Mouse (Mus musculus): Measurements from ENCODE around the gene Sipa1l2. TPM values are rescaled to one million over a fixed set of nuclear protein-coding genes. Genes with fewer than 3 reads are reported as not detected.

Sipa1l2 gene
- 10 to 100 TPM; 29.1 to 36.5 TPM for total RNA-seq (2021)
- long read RNA-seq, experiment 1, partial matches to known transcripts, result 10 of 15 reads
- long read RNA-seq, experiment 1, other reads (novel, unspliced or antisense), result 5 of 15 reads
- long read RNA-seq, experiment 2, full-length matches to known transcripts, result 8 of 23 reads
- long read RNA-seq, experiment 2, partial matches to known transcripts, result 11 of 23 reads
- long read RNA-seq, experiment 2, other reads (novel, unspliced or antisense), result 4 of 23 reads

DNA sequence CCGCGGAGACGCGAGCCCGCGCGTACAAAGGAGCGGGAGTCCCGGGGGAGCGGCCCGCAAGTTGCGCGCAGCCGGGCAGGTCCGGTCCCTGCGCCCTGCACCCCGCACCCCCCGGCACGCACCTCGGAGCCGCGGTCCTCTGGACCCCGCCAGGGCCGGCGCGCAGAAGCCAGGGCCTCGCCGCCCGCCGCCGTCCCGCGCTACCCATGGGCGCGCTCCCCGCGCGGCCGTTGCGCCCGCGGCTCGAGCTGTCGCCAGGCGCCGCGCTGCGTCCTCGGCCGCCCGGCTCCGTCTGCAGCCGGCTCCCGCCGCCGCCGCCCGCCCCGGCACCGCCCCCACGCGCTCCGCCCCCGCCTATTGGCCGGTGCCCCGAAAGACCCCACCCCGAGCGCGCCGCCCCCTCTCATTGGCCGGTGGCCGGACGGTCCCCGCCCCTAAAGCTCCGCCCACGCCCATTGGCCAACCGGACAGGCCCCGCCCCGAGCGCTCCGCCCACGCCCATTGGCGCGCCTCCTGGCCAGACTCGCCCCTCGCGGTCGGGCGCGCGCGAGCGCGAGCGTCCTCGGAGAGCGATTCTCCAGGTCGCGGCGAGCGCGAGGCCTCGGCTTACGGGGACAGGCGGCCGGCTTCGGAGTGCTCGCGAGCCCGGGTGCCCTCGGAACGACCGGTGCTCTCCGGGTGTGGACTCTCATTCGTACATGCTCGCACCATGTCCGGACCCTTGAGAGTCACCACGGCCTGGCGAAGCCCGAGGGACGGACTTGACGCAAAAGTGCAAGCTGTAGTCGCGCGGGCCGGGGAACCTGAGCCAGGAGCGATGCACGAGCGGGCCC is at the start of gene Sipa1l2:
Gene Sipa1l2, minus strand, starts transcription at position 276 of the 833 bp plus-strand sequence.
- peak; percentile 100 for DNase-seq

DNA sequence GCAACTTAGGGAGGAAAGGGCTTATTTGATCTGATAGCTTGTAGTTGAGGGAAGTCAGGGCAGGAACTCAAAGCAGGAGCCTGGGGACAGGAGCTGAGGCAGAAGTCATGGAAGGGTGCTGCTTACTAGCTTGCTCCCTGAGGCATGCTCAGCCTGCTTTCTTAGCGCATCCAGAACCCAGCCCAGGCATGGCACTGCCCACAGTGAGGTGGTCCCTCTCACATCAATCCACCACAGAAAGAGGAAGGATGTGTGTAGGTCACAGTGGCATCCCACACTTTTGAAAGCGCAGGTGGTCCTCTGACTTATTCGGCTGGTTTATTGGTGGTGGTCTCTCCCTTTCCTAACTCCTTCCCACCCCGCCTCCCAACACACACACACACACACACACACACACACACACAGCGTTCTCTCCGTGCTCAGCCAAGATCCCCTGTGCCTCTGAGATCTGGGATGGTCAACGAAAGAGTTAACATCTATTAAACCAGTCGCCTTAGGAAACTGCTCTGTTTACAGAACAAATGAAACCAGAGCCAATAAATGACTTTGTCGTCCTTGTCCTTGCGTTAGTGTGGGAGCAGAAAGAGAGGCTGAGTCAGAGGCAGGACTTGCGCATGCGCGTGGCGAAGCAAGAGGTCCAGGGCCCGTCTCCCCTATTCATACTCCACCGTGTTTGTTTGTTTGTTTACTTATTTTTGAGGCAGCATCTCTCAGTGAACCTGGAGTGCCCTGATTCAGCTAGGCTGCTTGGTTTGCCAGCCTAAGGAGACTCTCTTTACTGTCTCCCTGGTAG is 49.1 kb upstream of the Sipa1l2 start:
- DNase-seq, result peak; percentile 82

DNA sequence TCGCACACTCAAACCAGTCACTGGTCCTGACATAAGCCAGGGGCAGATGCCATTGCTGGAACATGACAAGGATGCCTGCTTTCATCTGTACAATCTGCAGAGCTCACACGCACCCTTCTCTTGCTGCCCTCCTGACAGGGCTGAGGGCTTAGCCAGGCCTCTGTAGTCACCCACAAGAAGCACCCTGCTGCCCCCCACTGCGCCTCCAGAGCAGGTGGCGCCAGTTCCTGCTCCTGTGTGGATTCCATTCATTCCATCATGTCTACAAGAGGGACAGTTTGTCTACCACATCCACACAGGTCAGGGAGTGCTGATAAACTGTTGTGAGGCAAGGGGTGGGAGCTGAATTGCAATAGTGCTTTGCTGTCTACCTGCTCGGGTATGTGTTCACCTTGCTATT is 47.3 kb upstream of the Sipa1l2 start:
- no peak for DNase-seq

DNA sequence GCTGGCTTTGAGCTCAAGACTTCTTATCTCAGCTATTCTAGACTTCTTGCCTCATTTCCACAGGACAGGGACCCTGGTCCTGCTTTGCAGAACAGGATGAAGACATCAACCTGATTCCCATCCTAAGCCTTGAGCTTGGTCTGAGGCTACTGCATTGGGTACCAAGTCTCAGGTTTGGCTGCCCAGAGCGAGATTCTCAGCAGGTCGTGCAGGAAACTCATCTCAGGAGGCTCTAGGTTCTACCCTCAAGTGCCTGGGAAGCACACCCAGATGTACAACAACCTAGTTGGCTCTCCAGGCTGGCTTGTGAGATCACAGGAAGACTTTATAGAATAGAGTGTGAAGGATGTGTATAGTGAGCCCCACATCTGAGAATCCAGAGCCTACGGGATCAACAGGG is 46.4 kb upstream of the Sipa1l2 start:
- no peak for DNase-seq

DNA sequence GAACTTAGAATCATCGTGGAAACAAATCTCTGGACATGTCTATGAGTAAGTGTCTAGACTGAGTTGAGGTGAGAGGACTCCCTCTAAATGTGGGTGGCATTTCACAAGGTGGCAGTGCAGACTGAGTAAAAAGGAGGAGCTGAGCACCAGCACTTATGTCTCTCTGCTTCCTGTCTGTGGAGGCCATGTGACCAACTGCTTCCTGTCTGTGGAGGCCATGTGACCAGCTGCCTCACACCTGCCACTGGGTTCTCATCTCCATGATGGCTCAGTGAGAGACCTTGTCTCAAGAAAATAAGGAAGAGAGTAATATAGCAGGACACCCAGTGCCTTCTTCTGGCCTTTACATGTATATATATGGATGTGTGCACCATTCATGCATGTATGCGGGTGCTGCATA is 43.9 kb upstream of the Sipa1l2 start:
- DNase-seq, result no peak

DNA sequence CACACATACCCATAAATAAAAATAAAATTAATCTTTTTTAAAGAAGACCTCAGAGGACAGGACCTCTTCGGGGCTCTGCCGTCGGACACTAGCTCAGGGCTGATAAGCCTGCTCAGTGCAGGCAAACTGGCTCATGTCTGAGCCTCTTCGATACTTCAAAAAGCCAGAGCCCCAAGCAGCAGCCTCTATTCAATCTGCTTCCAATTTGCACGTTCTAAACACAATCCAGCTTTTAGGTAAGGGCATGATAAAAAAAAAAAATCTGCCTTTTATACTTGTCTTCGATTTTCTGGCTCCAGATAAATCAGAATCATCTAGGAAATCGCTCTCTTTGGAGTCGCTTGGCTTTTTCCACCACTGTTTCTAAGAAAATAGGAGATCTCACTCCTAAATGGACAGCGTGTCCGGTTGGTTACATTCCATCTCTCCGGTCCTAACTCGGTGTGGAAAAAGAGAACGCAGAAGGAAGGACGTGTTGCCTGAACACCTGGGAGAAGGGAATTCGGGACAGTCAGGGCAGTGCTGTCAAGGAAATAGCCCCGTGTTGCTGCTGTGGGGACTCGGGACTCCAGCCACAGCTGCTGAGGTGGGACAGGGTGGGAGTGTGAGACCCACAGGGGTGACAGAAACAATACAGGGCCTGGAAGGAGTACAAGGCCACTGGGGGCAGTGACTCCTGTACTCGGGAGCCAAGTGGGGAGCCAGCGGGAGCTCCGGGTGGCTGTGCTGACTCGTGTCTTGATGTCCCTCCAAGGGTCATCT is 42.4 kb upstream of the Sipa1l2 start:
- DNase-seq, result no peak

DNA sequence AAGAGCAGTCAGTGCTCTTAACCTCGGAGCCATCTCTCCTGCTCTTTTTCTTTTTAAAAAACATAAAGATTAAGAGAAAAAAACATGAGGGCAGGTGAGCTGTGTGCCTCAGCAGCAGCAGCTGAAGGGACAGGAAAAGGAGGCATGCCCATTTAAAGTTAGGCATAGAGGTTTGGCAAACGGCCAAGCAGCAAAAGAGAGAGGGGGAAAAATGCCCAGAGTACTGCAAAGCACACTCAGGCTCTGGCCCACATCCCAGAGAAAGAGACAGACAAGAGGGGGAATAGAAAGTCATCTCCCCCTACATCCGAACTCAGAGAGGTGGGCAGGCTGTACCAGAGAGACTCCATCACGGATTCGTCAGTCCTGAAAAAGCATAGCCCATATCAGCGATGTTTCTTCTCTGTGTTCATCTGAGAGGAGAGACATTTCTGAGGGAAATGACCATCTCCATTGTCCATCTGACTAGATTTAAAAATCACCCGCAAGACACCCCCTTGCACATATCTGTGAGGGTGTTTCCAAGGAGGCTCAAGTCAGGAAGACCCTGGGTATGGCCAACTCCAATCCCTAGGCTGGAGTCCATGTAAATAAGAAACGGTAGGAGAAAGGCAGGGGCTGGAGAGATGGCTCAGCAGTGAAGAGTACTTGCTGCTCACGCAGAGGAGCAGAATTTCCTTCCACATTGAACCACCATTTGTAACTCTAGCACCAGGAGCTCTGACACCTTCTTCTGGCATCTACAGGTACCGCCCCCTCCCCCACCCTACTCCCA is 41.6 kb upstream of the Sipa1l2 start:
- no peak for DNase-seq

DNA sequence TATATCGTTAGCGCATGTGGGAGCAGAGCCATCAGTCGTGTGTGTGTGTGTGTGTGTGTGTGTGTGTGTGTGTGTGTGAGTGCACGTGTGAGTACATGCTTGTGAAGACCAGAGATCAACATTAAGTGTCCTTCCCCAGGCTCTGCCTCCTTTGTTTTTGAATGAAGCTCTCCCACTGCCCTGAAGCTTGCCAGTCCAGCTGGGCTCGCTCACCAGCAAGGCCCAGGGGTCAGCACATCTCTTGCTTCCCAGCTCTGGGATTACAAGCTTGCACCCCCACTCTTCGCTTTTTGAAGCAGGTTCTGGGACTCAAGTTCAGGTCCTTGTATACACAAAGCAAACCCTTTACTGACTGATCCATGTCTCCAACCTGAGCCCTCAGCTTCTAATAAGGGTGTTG is 40.1 kb upstream of the Sipa1l2 start:
- DNase-seq, result no peak

DNA sequence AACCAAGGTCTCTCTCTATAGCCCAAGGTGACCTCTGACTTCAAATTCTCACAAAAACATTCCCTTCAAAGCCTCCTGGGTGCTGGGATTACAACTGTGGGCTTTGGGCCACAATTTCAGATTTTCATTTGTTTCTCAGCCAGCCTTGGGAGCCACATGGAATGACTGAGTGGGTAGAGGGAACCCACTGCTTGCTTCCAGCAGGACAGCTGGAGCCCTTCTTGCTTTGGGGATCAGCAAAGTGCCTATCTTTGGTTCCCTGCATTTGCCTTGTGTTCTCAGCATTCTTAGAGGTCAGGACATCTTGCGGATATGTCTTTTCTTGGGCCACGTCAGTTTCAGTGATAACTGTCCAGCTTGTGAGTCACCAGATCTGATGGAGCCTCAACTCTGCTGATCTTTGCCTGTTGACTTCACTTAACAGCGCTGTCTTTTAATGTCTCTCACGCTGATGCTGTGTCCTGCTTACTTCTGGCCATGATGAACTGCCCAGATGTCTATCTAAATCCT is 38.2 kb upstream of the Sipa1l2 start:
- no peak for DNase-seq

DNA sequence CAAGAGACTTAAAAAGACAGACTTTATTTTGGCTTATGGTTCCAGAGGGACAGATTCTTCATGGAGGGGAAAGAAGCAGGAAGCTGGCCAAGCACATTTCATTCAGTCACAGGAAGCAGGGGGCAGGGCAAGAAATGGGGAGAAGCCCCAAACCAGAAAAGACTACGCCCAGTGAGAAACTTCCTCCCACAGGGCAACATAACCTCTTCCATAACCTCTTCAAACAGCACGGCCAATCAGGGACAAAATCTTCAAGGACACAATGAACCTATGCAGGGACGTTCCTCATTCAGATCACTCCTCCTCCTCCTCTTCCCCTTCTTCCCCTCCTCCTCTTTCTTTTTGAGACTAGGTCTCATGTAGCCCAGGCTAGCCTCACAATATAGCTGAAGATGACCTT is 37.3 kb upstream of the Sipa1l2 start:
- DNase-seq, result no peak

DNA sequence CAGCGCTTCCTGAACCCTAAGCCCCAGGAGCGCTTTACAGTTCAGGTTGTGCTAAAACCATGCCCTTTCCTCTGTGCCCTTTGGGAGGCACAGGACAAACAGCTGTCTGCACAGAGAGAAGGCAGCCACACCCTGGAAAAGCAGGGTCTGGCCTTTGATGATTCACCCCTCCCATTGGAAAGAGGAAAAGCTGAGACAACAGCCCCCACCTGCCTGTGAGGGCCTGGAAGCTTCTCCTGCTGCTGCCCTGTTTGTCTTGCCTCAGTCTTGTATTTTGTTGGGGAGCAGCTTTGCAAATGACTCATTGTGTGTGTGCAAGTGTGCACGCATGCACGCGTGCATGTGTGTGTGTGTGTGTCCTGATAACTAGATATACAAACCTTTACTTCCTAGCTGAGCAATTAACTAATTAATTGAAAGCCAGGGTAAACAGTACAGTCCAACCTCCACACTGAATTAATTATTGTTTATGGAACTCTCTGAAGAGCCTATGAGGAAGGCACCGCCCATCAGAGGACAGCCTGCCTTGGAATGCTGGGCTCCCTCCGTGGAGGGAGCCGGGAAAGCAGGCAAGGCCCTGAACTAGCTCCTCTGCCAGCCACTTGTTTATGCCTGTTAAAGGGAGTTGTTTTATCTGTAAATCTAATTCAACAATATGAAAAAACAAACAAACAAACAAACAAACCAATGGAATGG is 35.4 kb upstream of the Sipa1l2 start:
- no peak for DNase-seq

DNA sequence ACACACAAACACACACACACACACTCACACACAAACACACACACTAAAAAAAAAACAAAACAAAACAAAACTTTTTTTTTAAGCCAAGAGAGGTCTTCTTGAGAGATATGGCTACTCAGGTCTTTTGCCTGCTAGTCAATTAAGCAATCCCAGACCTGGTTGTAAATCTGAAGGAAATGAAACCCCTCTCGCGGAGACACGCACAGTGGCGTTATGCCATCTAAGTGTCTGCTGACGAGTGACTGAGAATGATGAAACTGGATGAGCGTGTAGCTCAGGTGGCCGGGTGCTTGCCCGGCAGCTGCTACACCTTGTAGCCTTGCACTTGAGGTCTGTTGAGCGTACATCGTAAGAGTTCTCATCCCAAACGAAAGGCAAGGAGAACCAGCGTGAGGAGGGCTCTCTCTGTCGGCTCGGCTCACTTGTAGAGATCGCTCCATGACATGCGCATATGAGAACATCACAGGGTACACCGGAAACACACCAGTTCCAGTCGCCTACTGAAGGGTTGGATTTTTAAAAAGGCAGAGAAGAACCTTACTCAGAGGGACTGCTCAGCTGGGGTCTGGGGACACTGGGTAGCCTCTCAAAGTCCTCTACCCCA is 34.7 kb upstream of the Sipa1l2 start:
- no peak for DNase-seq

DNA sequence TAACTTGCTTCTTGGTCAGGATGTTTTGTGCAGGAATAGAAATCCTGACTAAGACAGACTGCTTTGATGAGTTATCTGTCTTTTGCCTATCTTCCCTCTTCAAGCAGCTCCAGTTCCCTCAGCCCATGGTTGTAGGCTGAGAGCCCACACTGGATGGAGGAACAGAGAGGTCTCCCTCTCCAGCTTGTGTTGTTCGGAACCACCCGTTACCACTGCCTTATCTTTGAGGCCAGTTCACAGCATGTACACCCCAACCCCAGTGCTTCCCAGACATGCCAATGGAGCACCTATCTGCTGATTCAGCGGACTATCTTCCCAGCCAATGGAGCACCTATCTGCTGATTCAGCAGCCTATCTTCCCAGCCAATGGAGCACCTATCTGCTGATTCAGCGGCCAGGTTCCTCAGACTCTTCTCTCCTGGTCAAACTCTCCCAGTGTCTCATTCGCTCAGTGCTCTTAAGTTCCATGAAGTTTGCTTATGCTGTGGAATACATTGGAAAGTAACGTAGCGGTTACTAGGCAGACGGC is 33.8 kb upstream of the Sipa1l2 start:
- DNase-seq, result no peak

DNA sequence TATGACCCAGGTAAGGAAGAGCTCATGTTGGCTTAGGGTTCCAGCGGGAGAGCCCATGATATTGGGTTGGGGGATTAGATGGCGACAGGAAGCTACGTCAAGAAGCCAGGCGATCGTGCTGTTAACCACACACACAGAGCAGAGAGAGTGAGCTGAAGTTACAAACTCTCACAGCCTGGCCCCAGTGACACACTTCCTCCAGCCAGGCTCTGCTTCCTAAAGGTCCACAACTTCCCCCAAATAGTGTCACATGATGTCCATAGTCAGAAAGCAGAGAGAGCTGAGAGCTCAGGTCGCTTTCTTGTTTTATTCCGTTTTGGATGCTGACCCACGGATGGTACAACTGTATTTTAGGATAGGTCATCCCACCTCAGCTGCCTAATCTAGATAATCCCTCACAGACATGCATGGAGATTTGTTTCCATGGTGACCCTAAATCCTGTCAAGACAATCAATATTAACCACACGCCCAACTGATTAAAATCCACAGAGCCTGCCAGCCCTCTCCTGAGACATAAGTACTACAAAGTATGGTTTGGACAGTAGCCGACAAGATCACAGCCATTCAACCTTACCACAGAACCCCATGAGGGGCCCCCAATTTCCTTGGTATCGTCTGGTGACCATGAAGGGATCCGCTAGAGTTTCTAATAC is 30.6 kb upstream of the Sipa1l2 start:
- DNase-seq, result no peak

DNA sequence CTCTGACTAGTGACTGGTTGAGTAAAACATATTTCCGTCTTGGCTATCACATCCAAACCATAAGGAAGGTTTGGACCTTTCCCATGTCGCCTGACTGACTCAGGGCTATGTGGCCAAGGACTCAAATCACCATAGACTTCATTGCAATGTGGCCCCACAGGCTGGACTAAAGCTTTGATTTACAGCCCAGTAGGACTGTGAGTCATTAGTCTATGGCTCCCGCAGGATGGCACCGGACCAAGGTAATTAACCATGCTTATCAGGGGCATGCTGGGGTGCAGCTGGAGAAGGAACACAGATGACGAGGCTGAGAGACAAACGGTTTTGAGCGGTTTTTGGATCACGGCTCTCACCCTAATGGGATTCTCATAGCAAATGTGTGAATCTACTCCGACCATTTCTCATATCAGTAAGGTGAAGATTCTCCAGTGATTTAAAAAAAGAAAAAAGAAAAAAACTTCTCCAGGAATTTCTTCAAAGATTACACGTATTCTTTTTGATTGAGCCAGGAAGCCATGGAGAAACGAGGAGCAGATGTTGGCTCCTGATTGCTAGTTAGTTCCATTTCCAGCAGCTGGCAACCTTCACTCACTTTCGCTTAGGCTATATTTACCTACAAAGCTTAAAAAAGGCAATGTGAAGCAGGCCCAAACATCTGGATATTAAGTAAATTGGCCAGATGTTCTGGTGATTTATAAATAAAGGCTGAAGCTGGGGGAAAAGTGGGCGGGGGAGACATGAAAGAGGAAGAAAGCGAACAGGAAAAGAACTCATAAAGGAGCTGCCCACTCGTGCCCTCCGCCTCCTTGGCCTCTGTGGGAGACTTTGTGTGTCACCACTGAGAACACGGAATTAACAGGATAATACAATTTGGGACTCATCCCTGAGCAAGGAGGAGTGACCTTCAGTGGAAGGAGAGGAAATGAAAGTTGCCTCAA is 26.2 kb upstream of the Sipa1l2 start:
- DNase-seq, result peak; percentile 86

DNA sequence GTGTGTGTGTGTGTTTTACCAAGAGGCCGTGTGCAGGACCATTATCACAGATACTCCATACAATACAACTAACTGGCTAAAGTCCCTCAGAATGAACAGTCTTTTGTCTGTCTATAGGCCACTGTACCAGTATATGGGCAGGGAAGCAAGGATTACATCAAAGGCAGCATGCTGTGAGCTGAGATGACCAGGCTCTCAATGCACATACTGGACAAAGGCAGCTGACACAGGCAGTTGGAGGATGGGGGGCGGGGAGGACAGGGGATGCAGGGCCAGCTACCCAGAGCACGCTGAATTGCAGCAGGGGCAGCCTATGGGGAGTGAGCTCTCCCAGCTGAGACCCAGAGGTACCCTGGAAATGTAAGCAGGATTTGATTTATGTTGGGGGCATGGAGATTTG is 20.8 kb upstream of the Sipa1l2 start:
- DNase-seq, result no peak

DNA sequence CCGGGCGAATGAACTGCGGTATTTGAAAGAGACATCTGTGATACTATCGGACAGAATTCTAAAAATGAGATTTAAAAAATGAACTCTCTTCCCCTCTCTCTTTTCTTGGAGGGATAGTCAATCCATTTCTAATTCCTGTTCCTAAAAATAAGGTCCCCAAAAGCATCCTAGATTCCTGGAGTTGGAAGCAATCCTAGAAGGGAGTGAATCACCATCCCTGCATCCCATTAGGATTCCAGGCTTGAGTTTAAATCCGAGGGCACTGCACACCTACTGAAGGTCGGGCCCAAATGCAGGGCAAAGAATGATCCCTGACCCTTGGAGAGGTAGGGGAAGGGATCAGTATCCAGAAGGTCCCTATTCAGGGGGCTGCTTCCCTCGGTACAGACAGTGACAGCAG is 17.0 kb upstream of the Sipa1l2 start:
- no peak for DNase-seq

DNA sequence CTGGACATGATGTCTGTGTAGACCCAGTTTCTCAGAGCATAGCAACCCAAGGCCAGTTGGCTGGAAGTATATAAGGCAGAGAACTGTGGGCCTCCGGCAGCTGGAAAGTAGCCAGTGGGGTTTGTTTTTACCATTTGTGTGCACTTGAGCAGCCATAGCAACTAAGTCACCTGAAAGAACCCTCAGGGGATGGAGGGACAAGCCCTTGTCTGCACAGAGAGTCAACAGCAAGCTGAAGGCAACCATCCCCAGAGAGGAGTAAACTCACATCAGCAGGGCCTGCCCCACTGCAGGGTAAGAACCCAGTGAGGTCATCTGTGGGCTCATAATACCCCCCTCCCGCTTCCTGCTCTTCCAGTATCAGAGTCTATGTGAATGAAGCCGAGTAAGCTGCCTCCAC is 14.7 kb upstream of the Sipa1l2 start:
- DNase-seq, result no peak

Measured in adrenal gland, postnatal 10 days (tissue).